Mouse (Mus musculus) heart, embryonic 16.5 days (tissue): ENCODE data around the gene Arl15. TPM values are rescaled to one million over a fixed set of nuclear protein-coding genes. Genes with fewer than 3 reads are reported as not detected.

ENCODE experiments used
- ATAC-seq: fragments of 200-750 bp; cut with Nextera tagmentation; replicated peaks from 2 replicates; pipeline ENCODE4 v1.8.0; 2017; ENCODE audit warnings: moderate number of reproducible peaks; ENCODE audit not compliant: insufficient read depth, low FRiP score; ENCODE audit errors: extremely low read depth
- H3K27ac ChIP-seq: fragments of 300-500 bp; sonication (generic); 2 replicates; pipeline ENCODE4 v1.5.1; 2014; ENCODE audit warnings: mild to moderate bottlenecking, low read length, control low read depth, moderate library complexity
- H3K27me3 ChIP-seq: fragments of 300-500 bp; sonication (generic); 2 replicates; pipeline ENCODE4 v1.6.1; 2014; ENCODE audit warnings: low read length, mixed read lengths; ENCODE audit not compliant: control insufficient read depth, insufficient read depth
- H3K36me3 ChIP-seq: fragments of 300-500 bp; sonication (generic); 2 replicates; pipeline ENCODE4 v1.6.1; 2014; ENCODE audit not compliant: control insufficient read depth, insufficient read depth
- H3K4me1 ChIP-seq: fragments of 300-500 bp; sonication (generic); 2 replicates; pipeline ENCODE4 v1.6.1; 2014; ENCODE audit warnings: low read length, mixed read lengths; ENCODE audit not compliant: control insufficient read depth, insufficient read depth
- H3K4me2 ChIP-seq: fragments of 300-500 bp; sonication (generic); 2 replicates; pipeline ENCODE4 v1.6.1; 2014; ENCODE audit warnings: low read depth, mild to moderate bottlenecking, control low read depth, low read length
- H3K4me3 ChIP-seq: fragments of 300-500 bp; sonication (generic); 2 replicates; pipeline ENCODE4 v1.5.1; 2014; ENCODE audit warnings: mild to moderate bottlenecking, control low read depth, low read length
- H3K9ac ChIP-seq: fragments of 300-500 bp; sonication (generic); 2 replicates; pipeline ENCODE4 v1.6.1; 2014; ENCODE audit warnings: low read length, control low read depth
- H3K9me3 ChIP-seq: fragments of 300-500 bp; sonication (generic); replicated peaks from 2 replicates; pipeline ENCODE4 v1.6.1; 2016; ENCODE audit warnings: low read length; ENCODE audit not compliant: control insufficient read depth
- WGBS: fragments of 180-500 bp; shearing (Covaris S2); extraction: QIAGEN DNeasy Blood & Tissue Kit; methylation state at CpG from one replicate; pipeline ENCODE4 v1.1.7; 2014; 5-methylcytosine and 5-hydroxymethylcytosine counted together
- polyA plus RNA-seq: library from polyadenylated mRNA; unstranded; fragments of >200 nt; fragmentation: Nextera tagmentation; extraction: Ambion mirVana; gene quantifications from 2 replicates; pipeline ENCODE4 v1.2.1, GENCODE M21; 2015

The Arl15 gene
- polyA plus RNA-seq, 1 experiment from 2014 or later, result 8.8 TPM

DNA sequence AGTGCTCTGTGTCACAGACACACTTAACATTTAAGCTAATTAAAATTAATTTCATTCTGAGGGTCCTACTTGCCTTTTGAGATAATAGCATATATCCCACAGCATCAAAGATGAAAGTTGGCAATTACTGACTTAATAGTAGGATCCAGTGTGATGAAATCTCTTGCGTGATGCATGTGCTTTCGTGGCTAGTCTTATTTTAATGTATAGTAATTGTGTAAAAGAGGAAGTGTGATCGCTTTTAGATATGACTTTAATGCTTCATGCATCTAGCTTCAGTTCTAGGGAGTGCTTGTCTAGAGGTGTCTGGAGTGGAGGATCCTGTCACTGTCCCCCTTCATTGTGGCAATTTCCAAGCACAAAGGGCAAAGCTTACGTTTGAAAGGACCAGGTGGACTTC, 163.1 kb downstream of the Arl15 start:
- no peaks in the 10 kb centered on the region for H3K9me3 ChIP-seq
- WGBS, result 77% methylated on average over 4 of the region's 4 CpGs
- no peak overlapping the region for H3K4me3 ChIP-seq
- no peak overlapping the region for H3K4me2 ChIP-seq
- H3K27ac ChIP-seq, result no peak overlapping the region
- no peaks in the 10 kb centered on the region; the same call in 1 of the 2 replicates for H3K4me1 ChIP-seq
- no peaks in the 10 kb centered on the region for H3K27me3 ChIP-seq
- H3K36me3 ChIP-seq, result no peaks in the 10 kb centered on the region
- no peak for ATAC-seq
- no peak overlapping the region for H3K9ac ChIP-seq

DNA sequence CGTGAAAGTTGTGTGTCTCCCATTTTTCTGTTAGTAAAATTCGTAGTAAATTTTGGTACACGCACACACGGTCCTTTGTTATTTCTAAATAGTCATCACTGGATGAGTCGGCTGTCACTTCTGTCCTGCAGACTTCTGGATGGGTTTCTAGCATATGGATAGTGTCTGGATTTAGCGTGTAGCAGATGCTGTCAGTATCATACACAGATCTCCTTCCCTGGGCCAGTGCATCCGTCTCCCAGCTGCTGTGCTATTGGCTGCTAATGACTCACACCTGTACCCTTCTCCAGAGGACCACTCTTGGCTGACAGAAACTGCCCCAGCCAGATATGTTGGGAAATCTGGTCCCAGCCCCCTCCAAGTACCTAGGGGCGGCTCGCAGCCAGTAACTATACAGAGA, 170.6 kb downstream of the Arl15 start:
- Histone ChIP-seq H3K36me3 (peaks cover 5% of the 10 kb centered on the region; the same call in 1 of the 2 replicates), H3K27me3 (no peaks in the 10 kb centered on the region), H3K4me3 (no peak overlapping the region), H3K27ac (no peak overlapping the region), H3K9ac (no peak overlapping the region), H3K4me1 (no peaks in the 10 kb centered on the region; the same call in 1 of the 2 replicates), H3K4me2 (no peak overlapping the region), H3K9me3 (no peaks in the 10 kb centered on the region)
- no peak for ATAC-seq
- 89% methylated on average over 9 of the region's 9 CpGs for WGBS

DNA sequence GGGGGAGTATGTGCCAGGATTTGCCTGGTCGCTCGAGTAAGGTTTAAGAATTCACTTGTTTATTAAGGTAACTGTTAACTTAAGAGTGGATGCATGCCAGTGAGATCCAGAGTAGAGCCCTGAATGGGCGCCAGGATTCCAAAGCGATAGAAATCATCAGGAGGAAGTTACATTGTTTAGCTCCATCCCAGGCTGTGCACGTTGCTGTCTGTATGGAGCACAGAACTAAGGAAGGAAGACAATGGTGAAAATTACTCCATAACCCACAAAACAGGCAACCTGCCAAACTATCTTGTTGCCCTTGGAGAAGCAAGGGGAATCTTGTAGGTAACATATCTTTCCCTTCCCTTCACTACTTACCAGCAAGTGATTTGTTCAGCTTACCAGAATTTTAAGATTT, 176.4 kb downstream of the Arl15 start:
- Histone ChIP-seq H3K36me3 (peaks cover 5% of the 10 kb centered on the region; the same call in 1 of the 2 replicates), H3K4me1 (no peaks in the 10 kb centered on the region)

DNA sequence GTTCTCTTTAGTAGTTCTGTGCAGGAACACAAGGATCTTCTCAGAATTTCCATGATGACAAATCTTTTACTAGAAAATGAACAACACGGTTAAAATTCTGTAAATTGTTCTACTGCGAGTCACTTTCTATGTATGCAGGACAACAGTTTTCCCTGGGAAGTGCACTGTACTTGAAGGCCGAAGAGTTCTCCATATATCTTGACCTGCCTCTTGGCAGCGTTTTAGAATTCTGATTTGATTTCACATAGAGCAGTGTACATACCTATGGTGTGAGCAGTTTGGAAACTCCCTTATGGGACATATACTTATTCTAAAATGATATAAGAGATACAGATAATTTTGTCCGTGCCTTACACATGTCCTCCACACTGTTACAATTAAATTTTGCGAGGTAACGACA, 178.1 kb downstream of the Arl15 start:
- Histone ChIP-seq H3K9ac (no peak overlapping the region), H3K27ac (no peak overlapping the region), H3K27me3 (no peaks in the 10 kb centered on the region), H3K4me1 (no peaks in the 10 kb centered on the region), H3K4me2 (no peak overlapping the region), H3K4me3 (no peak overlapping the region), H3K9me3 (no peaks in the 10 kb centered on the region), H3K36me3 (peaks cover 4% of the 10 kb centered on the region; the same call in 1 of the 2 replicates)
- no peak for ATAC-seq
- WGBS, result 70% methylated on average over 7 of the region's 7 CpGs

More for the DNA sequence above, 176.4 kb downstream of the Arl15 start:
- Histone ChIP-seq H3K27ac (0 out of 2 replicates have a peak overlapping the region, but pooled peaks have one; percentile 16), H3K9ac (no peak overlapping the region), H3K27me3 (no peaks in the 10 kb centered on the region), H3K4me2 (no peak overlapping the region), H3K9me3 (no peaks in the 10 kb centered on the region), H3K4me3 (no peak overlapping the region)
- 67% methylated on average over 5 of the region's 5 CpGs for WGBS
- ATAC-seq, result no peak

DNA sequence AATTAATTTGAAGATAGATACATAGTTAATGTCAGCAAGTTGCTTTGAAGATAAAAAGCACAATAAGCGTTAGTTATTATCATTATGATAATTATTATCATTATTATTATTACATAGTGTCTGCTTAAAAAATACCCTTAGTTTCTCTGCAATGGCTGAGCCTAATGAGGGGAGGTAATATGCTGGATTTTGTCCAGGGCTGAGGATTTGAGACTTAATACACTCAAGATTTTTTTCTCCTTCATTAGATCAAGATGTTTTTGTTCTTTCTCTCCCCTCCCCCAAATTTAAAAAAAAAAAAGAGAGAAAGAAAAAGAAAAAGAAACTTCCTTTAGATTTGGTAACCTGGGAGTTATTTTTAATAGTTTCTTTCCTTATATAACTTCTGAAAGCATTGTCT, 180.6 kb downstream of the Arl15 start:
- no peaks in the 10 kb centered on the region for H3K4me1 ChIP-seq
- no peak overlapping the region for H3K9ac ChIP-seq
- no peaks in the 10 kb centered on the region for H3K36me3 ChIP-seq
- no peak for ATAC-seq
- WGBS, result 79% methylated on average over 1 of the region's 1 CpGs
- H3K27ac ChIP-seq, result no peak overlapping the region
- H3K4me3 ChIP-seq, result no peak overlapping the region
- no peaks in the 10 kb centered on the region for H3K27me3 ChIP-seq
- no peak overlapping the region for H3K4me2 ChIP-seq
- no peaks in the 10 kb centered on the region for H3K9me3 ChIP-seq

DNA sequence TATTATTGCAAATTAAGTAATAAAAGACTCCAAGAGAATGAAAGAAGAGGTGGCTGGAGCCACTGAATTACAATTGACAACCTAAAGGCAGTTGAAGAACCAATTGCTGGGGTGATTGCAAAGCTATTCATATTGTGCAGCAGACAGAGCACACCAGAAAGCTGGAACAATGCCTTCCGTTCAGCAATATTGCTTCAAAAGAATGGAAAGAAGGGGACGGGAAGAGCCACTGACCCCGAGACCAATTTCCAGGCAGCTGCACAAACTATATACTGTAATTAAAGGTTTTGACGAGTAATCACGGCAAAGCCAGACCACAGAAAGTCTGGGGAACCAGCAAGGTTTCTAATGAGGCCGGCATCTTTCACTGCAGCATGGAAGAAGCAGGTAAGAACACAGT, 181.4 kb downstream of the Arl15 start:
- no peaks in the 10 kb centered on the region for H3K4me1 ChIP-seq
- no peaks in the 10 kb centered on the region for H3K36me3 ChIP-seq
- no peaks in the 10 kb centered on the region for H3K9me3 ChIP-seq
- H3K4me3 ChIP-seq, result no peak overlapping the region
- no peak overlapping the region for H3K27ac ChIP-seq
- H3K4me2 ChIP-seq, result no peak overlapping the region
- ATAC-seq, result no peak
- 79% methylated on average over 6 of the region's 6 CpGs for WGBS
- H3K27me3 ChIP-seq, result no peaks in the 10 kb centered on the region
- no peak overlapping the region for H3K9ac ChIP-seq

DNA sequence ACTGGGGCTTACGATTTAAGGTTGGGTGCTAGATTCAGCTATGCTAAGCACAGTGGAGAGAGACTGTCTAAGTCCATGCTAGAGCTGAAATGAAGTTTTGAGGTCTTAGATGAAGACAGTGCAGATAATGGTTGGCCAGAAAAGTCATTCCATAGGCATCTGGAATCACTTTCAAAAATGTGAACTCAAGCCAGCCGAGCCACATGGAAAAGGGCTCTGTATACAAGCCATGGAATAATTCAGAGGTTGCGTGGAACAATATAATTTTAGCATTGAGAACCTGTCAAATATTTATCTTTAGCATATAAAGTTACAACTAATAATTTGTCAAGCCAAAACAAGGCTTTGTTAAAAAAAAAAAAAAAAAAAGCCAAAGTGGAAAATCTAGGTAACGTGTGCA, 182.6 kb downstream of the Arl15 start:
- no peak overlapping the region for H3K4me3 ChIP-seq
- no peaks in the 10 kb centered on the region for H3K4me1 ChIP-seq
- H3K4me2 ChIP-seq, result no peak overlapping the region
- no peaks in the 10 kb centered on the region for H3K36me3 ChIP-seq
- no peak overlapping the region for H3K9ac ChIP-seq
- no peak for ATAC-seq
- H3K27me3 ChIP-seq, result no peaks in the 10 kb centered on the region
- H3K9me3 ChIP-seq, result no peaks in the 10 kb centered on the region
- WGBS, result 83% methylated on average over 4 of the region's 4 CpGs
- no peak overlapping the region for H3K27ac ChIP-seq

DNA sequence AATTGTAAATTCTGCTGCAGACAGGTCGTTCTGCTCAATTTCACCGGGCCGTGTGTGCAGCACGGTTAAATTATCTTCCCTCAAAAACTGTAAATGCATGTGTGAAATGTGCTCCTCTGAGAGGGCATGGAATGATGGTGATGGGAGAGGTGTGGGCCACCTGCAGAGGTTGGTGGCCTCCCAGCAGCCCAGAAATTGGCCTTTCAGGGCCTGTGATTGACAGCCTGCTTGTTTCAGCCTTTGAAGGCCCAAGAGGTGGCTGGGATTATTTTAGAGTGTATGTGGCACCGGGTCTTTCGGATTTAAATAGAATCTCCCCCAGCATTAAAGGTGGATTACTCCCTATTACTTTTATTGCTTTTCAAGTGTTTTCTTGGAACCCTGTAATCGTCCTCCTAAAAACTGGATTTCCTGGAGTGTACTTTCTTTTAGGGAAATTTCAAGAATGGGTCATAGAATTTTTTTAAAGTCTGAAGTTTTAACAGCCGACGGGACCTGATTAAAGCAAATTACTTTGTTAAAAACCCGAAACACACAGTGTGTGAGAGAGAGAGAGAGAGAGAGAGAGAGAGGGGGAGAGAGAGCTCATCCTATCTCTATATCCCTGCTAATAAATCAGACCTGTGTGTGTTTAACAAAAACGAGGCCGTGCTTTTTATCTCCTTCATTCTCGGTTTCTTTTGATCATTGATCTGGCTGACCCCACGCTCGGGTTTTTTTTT, 186.6 kb downstream of the Arl15 start:
- Histone ChIP-seq H3K9ac (no peak overlapping the region), H3K4me1 (no peaks in the 10 kb centered on the region), H3K27me3 (no peaks in the 10 kb centered on the region), H3K9me3 (no peaks in the 10 kb centered on the region), H3K27ac (no peak overlapping the region), H3K4me3 (no peak overlapping the region), H3K4me2 (no peak overlapping the region), H3K36me3 (no peaks in the 10 kb centered on the region)
- WGBS, result 67% methylated on average over 15 of the region's 15 CpGs
- no peak for ATAC-seq

DNA sequence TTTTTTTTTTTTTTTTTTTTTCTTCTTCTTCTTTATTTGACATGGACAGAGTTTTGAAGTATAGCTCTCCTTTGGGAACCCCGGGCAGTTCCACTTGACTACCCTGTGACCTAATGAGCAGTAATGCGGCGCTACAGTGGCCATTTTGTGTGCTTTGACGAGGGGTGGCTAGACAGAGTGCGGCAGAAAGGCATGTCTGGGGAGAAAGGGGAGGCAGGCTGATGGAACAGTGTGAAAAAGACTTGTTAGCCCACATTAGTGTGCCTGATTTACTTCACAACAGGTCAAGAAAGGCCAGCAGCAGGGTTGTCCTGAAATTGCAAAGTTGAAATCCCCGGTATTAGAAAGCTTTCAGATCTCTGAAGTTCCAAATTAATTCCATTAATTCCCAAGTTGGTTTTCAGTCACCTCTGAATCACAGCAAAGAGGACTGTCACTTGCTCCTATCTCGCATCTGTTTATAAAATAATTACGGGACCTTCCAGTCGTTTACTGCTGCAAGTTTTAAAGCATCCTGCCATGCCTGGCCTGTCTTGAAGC, 187.2 kb downstream of the Arl15 start:
- H3K27ac ChIP-seq, result no peak overlapping the region
- no peaks in the 10 kb centered on the region for H3K4me1 ChIP-seq
- no peaks in the 10 kb centered on the region for H3K9me3 ChIP-seq
- no peaks in the 10 kb centered on the region for H3K36me3 ChIP-seq
- no peak overlapping the region for H3K4me3 ChIP-seq
- ATAC-seq, result no peak
- H3K27me3 ChIP-seq, result no peaks in the 10 kb centered on the region
- H3K4me2 ChIP-seq, result no peak overlapping the region
- 74% methylated on average over 9 of the region's 9 CpGs for WGBS
- H3K9ac ChIP-seq, result no peak overlapping the region
